Mouse (Mus musculus): ENCODE measurements around the gene Gadd45g.
"Not testable (repeated sequence)": the region's sequence is repeated elsewhere in the genome, so short reads cannot be mapped to it uniquely, and the experiment has no call there.

Gadd45g gene

GRCm38 (mm10) chr13:51834520-51834919 lies 12.0 kb upstream of the Gadd45g start:
- DNase-seq, result no peak

- not testable (repeated sequence) for DNase-seq
Observed at GRCm38 (mm10) chr13:51835208-51835607, 11.3 kb upstream of the Gadd45g start.

- DNase-seq, result no peak
Observed at GRCm38 (mm10) chr13:51837402-51837801, 9.1 kb upstream of the Gadd45g start.

GRCm38 (mm10) chr13:51839250-51840026 lies 7.0 kb upstream of the Gadd45g start:
- peak; percentile 51 for DNase-seq

GRCm38 (mm10) chr13:51840702-51841101 lies 5.8 kb upstream of the Gadd45g start:
- DNase-seq, result no peak

DNA sequence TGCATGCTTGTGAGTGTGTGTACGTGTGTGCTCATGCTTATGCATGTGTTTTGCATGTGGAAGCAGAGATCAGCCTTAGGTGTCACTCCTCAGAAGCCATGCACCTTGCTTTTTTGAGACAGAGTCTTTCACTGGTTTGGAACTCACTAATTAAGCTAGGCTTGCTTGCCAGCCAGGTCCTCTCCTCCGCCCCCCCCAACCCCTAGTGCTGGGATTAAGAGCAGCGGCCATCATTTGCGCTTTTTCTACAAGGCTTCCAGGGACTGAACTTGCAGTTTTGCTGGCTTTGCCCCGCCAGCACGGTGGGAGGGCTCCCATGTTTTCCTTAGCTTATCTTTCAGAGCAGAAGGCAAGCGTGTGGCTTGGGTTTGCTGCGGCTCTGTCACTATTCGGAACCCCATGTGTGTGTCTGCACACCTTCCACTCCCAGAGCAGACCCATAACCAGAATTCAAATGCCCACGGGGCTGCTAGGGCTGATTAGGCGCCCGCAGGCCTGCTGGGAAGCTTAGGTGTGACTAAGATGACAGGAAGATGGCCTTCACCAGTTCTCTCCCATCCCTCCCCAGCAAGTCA lies 4.8 kb upstream of the Gadd45g start:
- no peak for DNase-seq

- DNase-seq, result no peak
Observed at GRCm38 (mm10) chr13:51842191-51842590, 4.3 kb upstream of the Gadd45g start.

GRCm38 (mm10) chr13:51842773-51843172 lies 3.7 kb upstream of the Gadd45g start:
- no peak for DNase-seq

- no peak for DNase-seq
Observed at GRCm38 (mm10) chr13:51843298-51843697, 3.2 kb upstream of the Gadd45g start.

DNA sequence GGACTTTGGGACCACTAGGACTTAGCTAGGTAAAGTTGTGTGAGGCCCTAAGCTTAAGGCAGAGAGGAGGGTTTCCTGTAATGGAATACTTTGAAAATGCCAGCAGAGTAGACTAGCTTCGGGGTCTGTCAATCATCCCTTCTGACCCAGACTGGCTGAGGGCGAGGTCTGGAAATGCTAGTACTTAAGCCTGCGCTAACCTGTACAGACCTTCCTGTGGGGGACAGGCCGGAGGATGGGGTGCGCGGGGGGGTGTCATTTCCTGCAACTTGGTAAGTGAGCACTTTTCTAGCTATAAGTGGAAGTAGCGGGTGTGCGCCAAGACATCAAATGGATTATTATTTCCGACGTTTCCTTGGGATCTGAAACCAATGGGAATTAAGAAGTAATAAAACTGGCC lies 2.4 kb upstream of the Gadd45g start:
- no peak for DNase-seq

DNA sequence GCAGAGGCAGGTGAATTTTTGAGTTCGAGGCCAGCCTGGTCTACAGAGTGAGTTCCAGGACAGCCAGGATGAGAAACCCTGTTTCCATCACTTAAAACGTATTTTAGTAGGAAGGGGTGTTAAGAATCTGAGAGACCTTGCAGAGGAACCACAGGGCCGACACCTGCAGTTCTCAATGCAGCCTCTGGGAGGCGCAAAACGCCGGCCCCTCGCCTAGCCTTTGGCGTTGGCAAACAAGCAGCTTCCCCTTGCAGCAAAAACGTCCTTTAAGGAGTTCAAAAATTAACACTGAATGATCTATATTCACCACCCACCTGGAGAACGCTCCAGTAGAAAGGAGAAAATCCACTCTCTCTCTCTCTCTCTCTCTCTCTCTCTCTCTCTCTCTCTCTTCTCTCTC lies 1.8 kb upstream of the Gadd45g start:
- DNase-seq, result peak; percentile 51

DNA sequence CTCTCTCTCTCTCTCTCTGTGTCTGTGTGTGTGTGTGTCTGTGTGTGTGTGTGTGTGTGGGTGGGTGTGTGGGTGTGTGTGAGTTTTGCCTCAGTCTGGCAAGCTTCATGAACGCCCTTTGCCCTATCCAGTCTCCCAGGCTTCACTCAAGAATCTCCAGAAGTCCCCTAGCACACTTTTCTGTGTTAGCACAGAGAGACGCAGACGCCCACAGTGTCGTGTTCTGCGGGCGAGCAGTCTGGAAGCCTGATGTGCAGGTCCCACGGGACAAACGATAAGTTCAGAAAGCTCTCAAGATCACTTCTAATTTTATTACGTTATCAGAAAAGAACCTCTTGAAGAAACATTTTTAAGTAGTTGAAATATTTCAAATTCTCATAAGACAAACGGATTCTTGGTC lies 1.4 kb upstream of the Gadd45g start:
- peak; percentile 24 for DNase-seq

DNA sequence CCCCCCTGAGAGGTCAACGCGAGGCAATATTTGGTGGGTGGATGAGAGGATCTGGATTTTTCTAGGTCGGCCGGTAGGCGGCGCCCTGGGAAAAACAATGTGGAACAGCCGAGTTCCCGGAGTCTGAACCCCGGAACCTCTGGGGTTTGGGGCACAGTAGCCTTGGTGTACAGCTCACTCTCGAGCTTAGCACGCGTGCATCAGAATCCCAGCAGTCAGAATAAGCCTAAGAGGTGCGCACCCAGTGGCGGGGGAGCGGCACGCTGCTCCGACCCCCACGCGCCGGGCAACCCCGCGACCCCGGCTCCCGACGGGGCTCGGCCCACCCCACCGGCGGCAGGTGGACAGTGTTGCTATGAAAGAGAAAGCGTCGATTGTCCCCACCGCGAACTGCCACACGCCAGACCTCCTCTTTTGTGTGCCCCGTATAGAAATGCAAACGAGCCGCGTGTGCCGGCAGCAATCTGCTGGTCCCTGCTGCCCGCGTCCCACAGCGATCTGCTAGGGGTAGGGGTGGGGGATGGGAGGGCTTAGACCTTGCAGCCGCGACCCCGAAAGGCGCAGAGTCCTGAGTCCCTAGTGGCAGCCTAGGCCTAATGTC lies 787 bp upstream of the Gadd45g start:
- DNase-seq, result peak; percentile 75

DNA sequence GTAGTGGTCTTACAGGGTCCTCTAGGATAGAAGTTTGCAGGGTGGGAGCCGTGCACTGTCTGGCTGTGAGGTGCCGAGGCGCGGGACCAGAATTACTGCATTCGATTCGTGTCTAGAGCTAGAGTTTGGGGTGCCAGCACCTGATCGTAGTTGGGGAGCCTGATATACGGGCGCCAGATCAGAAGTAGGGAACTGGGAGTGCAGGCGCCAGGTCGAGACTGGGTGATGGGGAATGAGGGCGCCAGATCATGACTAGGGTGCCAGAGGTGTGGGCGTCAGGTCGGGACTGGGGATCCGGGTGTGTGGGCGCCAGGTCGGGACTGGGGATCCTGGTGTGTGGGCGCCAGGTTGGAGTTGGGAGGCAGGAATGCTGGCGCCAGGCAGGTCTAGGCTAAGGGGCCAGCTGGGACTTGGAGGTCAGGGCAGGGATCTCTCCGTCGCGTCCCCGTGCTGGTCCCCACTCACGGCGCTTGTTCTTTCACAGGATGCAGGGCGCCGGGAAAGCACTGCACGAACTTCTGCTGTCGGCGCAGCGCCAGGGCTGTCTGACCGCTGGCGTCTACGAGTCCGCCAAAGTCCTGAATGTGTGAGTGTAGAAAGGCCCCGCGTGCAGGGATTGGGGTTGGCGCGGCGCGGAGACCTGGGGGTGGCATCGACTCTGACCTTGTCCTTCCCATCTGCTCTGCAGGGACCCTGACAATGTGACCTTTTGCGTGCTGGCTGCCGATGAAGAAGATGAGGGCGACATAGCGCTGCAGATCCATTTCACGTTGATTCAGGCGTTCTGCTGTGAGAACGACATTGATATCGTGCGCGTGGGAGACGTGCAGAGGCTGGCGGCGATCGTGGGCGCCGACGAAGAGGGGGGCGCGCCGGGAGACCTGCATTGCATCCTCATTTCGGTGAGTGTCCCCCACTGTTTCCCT lies 653 bp downstream of the Gadd45g start:
- peak; percentile 72 for DNase-seq

DNA sequence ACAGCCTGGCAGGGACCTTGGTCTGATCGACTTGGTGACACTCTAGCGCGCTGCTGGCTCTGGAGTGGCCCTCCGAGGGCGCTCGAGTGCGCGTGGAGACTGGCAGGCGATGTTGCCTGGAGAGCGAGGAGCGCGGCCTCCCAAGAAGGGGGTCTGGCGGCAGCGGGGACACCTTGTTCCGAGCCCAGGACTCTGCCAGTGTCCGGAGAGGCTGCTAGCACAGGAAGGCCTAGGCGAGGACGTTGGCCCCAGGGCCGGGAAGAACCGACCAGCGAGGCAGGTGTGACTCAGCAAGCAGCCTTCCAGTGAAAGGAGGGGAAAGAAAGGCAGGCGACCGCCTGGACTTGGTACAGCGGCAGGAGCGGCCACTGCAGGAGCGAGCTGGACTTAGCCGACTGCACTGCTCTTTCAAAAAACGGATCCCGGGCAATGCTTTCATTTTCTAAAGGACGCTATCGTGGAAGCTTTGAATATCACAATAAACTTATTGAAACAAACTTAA lies 1.6 kb downstream of the Gadd45g start:
- DNase-seq, result peak; percentile 87

DNA sequence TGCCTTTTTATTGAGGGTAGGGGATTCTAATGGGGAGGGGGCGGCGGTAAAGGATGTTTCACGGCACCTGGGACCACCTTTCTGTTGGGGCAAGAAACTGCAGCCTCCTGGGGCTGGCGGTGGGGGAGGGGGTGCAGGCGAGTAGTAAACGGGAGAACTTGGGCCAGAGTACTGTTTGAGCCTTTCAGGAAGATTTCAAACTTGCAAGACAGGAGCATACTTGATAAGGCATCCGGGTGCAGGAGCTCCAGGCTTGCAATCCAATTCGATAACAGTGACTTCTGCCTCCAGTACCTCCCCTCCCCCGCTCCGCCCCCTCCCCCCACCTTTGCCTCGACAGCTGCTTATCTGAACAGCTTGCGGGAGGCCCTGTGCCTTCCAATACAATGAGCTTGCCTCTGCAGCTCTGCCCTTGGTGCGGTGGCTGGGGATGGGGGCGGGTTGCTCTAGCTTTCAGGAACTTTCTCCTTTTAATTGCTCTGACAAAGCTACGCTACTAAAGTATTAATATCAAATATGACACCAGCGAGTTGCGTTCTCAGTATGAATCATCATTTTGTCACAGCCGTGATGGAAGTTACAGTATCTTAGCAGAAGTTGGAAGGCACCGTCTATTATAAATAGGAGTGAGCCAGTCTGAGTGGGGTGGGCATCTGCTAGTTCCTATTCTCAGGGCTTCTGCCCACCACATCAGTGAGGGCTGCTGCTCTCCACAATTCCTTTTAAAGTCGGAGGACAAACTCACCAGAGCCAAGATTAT lies 2.2 kb downstream of the Gadd45g start:
- peak; percentile 80 for DNase-seq

DNA sequence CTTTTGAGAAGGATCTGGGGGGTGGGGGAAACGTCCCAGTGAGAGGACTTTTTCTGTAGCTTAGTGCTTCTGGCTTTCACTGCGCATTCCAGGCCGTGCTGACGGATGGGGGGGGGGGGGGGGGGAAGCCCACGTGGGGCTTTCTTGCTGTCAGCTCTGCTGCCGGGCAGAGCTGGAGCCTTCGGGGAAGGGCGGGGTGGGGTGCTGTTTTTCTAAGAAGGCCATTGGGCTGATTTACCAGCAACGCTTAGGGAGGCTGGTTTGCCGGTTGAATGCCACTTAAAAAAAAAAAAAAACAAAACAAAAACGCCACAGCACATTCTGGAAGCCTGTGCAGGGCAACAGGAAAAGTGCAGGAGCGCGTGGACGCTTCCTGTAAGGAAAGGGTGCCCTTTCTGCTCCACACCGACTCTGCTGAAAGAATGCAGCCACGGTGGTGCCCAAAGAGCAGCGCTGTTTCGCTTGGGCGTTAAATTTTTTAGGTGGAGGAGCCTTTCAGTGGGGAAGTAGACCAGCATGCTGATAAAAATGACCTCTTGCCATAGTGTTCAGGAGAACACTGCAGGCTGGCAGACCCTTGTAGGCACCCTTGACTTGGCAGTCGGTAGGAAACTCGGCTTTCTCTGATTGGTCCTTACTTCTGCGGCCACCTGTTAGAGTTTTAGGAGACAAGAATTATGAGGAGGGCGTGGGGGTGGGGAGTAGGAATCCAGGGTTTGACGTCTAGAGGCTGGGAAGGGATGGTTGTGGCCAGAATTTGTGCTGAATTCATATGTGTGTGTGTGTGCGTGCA lies 3.0 kb downstream of the Gadd45g start:
- DNase-seq, result no peak

GRCm38 (mm10) chr13:51850565-51850964 lies 4.1 kb downstream of the Gadd45g start:
- no peak for DNase-seq

- DNase-seq, result no peak
Observed at GRCm38 (mm10) chr13:51852560-51853190, 6.2 kb downstream of the Gadd45g start.
